Mouse (Mus musculus) ZHBTc4 (cell line): ENCODE data around the gene Stx11.
A peak's percentile ranks its signal among the peaks of the same experiment; 100 is the strongest.

Experiments used
- DNase-seq: peaks from one replicate; pipeline ENCODE4 v3.0.0-alpha.2; 2011; ENCODE audit warnings: low read depth, low spot score

Stx11 gene

DNA sequence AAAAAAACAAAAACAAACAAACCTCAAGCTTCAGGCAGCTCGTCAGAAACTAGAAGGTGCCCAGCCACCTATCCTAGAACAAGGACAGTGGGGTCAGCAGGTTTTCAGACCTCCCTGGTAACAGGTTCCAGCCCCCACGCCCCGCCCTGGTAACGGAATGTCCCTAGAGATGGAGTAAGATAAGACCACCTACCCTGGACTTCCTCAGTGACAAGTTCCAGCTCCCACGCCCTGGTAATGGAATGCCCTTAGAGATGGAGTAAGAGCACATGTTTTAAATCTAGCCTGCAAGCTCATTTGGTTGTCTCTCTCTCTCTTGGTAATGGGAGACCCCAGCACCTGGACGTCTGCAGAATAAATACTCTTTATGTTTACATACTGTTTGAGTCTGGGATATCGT is 48.3 kb downstream of the Stx11 start:
- DNase-seq = peak; percentile 44

DNA sequence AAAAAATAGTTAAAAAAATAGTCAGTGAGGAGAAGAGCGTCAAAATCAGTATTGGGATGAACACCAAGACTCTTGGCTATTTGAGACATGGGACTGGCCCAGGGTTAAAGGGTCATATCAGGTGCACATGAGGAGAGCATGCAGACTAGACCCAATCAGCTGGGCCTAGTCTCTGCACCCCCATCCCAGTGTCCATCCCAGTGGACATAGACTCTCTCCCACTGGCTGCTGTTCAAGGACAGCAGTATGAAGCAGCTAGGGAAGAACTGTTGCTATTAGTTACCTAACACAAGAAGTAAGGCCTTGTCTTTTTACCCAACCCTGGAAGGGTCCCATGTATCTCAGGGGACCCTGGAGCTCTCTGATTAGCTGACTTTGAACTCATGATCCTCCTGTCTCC is 49.9 kb downstream of the Stx11 start:
- no peak for DNase-seq

DNA sequence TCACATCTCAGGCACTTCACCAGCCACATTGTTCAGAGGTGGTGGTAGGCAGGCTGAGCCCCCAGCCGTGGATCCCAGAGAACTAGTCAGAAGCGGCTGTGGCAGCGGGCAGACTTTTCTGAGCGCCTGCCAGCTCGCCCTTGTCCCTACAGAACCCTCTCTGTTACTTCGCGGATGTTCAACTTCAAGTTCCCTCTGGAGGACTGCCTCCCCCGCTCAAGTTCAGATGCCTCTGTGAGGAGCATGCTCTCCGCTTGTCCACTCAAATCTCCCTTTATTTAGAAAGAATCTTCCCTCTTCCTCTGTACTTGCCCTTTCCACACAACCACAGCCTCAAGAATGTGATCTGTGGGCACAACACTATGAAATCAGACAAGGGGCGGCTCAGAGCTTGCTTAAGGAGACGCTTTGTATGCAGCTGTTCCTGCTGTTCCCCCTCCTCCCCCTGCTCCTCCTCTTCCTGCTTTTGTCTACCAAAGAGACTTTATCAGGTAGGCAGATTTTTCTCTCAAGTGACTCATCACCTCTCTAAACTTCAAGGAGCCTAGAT is 52.0 kb downstream of the Stx11 start:
- peak; percentile 70 for DNase-seq

DNA sequence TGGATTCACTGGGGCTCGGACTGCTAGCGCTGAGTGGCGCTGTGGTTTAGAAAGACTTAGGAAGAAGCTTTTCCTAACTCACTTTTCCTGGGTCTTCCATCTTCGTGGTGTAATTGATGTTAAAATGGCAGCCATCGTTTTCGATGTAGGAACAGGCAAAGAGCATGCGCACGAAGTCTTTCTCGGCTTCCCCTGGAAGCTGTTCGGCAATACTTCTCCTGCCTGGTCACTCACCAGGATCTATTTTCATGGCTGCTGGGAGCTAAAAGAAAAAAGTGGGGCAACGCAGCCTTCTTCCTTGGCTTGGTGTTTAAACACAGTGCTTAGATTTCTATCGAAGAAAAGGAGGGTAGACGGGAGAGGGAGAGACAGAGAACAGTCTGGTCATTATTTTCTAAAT is 52.6 kb downstream of the Stx11 start:
- peak; percentile 35 for DNase-seq

DNA sequence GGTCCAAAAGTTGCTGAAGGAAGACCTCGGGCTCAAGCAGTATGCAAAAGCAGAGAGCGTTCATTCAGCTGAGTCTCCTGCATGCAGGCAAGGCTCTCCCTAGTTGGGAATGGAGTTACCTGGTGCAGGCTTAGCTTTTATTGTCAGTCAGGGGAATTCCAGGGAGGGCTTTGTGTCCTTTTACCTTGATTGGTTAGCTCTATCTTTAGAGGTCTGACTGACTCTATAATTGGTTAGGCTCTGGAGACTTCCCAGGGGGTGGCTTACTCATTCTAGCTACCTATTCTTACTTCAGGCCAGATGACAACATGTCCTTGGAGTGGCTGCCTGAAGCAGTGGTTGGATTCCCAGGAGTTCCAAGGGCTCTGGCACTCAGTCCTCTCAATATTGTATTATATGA is 54.2 kb downstream of the Stx11 start:
- peak; percentile 27 for DNase-seq

DNA sequence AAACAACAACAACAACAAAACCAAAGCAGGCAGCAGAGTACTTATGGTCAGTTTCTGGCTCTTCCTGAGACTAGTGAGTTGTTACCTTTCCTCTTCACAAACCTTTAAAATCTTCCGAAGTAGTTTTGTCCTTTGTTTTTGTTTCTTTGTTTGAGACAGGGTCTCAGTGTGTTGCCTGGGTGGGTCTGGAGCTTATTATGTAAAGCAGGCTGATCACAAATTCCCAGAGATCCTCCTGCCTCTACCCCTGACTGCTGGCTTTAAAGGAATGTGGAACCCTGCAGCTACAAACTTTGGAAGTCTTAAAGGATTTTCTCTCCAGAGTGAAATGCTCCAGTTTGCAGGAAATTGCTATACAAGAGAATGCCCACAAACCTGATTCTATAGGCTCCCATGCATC is 54.9 kb downstream of the Stx11 start:
- DNase-seq = peak; percentile 47

DNA sequence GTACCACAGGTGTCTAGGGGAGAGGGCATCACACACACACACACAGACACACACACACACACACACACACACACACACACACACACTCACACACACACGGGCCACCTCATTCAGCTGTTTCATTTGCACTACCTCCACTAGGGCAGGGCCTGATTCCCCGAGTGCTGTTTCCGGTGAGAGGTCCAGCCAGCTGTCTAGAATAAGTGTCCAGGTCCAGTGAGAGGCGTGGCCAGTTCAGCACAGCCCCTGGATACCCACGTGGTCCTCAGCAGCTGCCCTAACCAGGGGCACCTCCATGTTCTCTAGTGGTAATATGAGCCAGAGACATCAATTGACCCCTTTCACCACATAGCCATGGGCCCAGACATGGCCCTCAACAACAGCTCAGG is 60.0 kb downstream of the Stx11 start:
- DNase-seq = no peak

DNA sequence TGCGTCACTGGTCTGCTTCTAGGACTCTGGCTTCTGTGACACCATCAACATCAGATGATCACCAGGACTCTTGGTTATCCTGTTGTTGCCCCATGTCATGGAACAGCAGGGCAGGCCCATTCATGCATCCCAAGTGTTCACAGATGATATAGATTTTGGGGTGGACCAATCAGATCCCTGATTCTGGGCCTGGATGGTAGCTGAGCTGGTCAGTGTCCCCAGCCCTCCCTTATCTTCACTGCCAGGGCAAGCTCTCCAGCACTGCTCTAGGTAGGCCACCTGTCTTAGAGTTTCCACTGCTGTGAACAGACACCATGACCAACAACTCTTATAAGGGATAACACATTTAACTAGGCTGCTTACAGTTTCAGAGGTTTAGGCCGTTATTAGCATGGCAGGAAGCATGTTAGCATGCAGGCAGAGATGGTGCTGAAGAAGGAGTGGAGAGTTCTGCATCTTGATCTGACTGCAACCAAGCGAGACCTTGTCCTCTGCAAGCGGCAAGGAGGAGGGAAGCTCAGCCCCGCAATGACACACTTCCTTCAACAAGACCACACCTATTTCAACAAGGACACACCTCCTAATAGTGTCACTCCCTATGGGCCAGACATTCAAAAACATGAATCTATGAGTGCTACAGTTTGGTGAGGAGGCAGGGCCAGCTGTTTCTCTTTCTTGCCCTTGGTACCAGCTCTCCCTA is 60.5 kb downstream of the Stx11 start:
- no peak for DNase-seq

DNA sequence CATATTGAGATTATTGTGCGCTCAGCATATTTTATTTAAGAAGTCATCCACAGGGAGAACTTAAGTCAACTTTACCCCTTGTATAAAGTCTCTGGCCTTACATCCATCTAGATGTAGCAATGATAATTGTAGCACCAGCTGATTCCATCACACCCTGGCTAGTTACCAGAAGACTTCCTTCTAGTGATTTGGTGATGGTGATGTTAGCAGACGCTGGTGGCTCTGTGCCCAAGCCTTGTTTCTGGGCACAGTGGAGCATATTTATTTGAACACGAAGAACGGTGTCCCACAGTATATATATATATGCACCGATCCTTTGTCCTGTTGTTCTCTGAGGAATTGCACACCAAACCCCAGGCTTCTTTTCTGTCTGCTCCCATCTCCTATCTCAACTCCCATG is 64.2 kb downstream of the Stx11 start:
- DNase-seq = no peak

DNA sequence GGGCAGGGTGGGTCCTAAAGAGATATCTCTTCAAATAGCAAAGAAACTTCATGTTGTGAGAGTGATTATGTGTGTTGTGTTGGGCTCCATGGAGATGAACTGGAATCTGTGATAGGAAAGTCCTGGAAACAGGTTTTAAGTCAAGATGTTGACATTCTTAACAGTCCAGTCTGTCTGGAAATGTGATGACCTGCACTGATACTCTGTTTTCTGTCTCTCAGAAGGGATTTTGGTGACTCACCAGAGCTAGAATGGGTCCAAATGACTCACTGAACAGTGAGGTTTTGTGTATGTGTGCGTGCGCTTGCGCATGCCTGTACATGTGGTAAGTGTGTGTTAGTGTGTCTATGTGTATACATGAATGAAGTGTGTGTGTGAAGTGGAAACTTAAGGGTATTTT is 70.8 kb downstream of the Stx11 start:
- no peak for DNase-seq

DNA sequence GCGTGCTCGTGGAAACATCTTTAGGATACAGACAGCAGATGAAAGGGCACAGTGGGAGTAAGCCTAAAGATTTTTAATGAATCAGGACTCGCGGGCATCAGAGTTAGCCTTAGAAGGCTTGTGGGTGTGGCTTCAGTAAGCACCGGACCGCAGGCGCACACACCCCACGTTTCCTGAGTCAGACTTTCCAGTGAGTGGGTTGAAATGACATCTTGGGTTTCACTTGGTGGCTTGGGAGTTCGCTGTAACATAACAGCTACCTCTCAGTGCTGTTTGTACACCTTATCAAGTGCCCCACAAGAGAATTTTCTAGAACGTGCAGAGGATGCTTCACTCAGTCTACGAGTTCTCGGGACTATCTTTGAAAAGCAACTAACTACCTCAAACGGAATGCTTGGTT is 75.7 kb downstream of the Stx11 start:
- peak; percentile 30 for DNase-seq
